In genomic region chrX:48683451-48683850, GRCm38 (mm10) we compare ENCODE assay signal across 10 mouse cellular contexts. TPM values are rescaled to one million over a fixed set of nuclear protein-coding genes. Genes with fewer than 3 reads are reported as not detected.
A peak's percentile ranks its signal among the peaks of the same experiment; 100 is the strongest.
DNase-seq lines count a peak whose midpoint lies in the region; ATAC-seq lines count a peak whose summit lies in the region.
"Had no signal": no experiment of that assay in that cellular context is flagged by ENCODE, and none has a peak within 500 bp of the region (broad histone marks: within the 10 kb centered on the region; RNA-seq: fewer than 3 reads in every experiment).

No protein-coding gene starts in this region.

- H3K9me3 ChIP-seq in kidney, embryonic 16.5 days (ENCODE audit: low read length), result no peaks in the 10 kb centered on the region
- H3K9me3 ChIP-seq: liver, embryonic 15.5 days had no signal

- no peak for ATAC-seq in kidney, embryonic 16.5 days (ENCODE audit: low FRiP score, low TSS enrichment)
- ATAC-seq in frontal cortex, adult (ENCODE audit: low TSS enrichment), result peak; percentile 87
- no peak for ATAC-seq in erythroid progenitor cell, adult 5-6 weeks (replicated peaks; ENCODE audit: low FRiP score, poor library complexity, severe bottlenecking)

- no peak overlapping the region for H3K4me2 ChIP-seq in kidney, embryonic 16.5 days (replicated peaks; ENCODE audit: low read depth, low read length)
- H3K4me2 ChIP-seq: liver, embryonic 15.5 days had no signal

- no peaks in the 10 kb centered on the region for H3K36me3 ChIP-seq in kidney, embryonic 16.5 days (ENCODE audit: insufficient read depth, low read length)
- H3K36me3 ChIP-seq: liver, embryonic 15.5 days had no signal

- no peaks in the 10 kb centered on the region for H3K27me3 ChIP-seq in kidney, embryonic 16.5 days (ENCODE audit: insufficient read depth, low read length)
- H3K27me3 ChIP-seq: liver, embryonic 15.5 days had no signal

- H3K27ac ChIP-seq in kidney, embryonic 16.5 days (ENCODE audit: low read length), result no peak overlapping the region
- H3K27ac ChIP-seq: liver, embryonic 15.5 days had no signal

- H3K4me3 ChIP-seq in kidney, embryonic 16.5 days (ENCODE audit: low read length), result no peak overlapping the region
- H3K4me3 ChIP-seq: erythroblast, embryonic 14.5 days; liver, embryonic 15.5 days had no signal

- no peaks in the 10 kb centered on the region for H3K4me1 ChIP-seq in kidney, embryonic 16.5 days (ENCODE audit: insufficient read depth, low read length)
- H3K4me1 ChIP-seq: liver, embryonic 15.5 days had no signal

- intact Hi-C loops in left cerebral cortex, postnatal 36 days (cut with DNase I), result loop anchor here (10.0 kb wide), 1 partner anchor 621 kb away; no protein-coding TSS in a partner anchor

- WGBS in kidney, embryonic 16.5 days, result 14% methylated on average over 3 of the region's 3 CpGs

- no peak overlapping the region for H3K9ac ChIP-seq in kidney, embryonic 16.5 days (replicated peaks; ENCODE audit: low read length)
- H3K9ac ChIP-seq: liver, embryonic 15.5 days had no signal

- peak; percentile 54 for DNase-seq in kidney, adult 18-20 months
- peak; percentile 25 to 61 for DNase-seq in CD8-positive naive resting alpha-beta T cell, adult 2 months (ENCODE audit: low read depth in 2 of 2, low spot score in 2 of 2)
- peak; percentile 59 for DNase-seq in adrenal gland, postnatal 14 days
- peak; percentile 8 to 35 for DNase-seq in left cerebral cortex, postnatal 36 days (ENCODE audit: low spot score in 2 of 2)
- DNase-seq in retina, postnatal 1 day, result peak; percentile 63

RNA-seq across cellular contexts. Expression of gene Gpr119, which starts 9.2 kb away (rescaled TPM):
- polyA plus RNA-seq in kidney, embryonic 16.5 days (2015; fragmentation: Nextera tagmentation; extraction: Ambion mirVana), result not detected in 2 replicates
- not detected in 2 replicates for total RNA-seq in adrenal gland, postnatal 14 days (2021)
- total RNA-seq in left cerebral cortex, postnatal 36 days (2021), result not detected
- total RNA-seq in erythroid progenitor cell, adult 5-6 weeks (2015; ENCODE audit: low replicate concordance), result not detected in 2 replicates
- total RNA-seq in erythroid progenitor cell, adult 5-6 weeks (2017; ENCODE audit: low replicate concordance), result not detected in 2 replicates
- polyA plus RNA-seq: erythroblast, embryonic 14.5 days; liver, embryonic 15.5 days had no signal

RNA-seq across cellular contexts. Expression of gene Rbmx2, which starts 11.4 kb away (rescaled TPM):
- 20.7 and 22.0 TPM in 2 replicates for polyA plus RNA-seq in kidney, embryonic 16.5 days (2015; fragmentation: Nextera tagmentation; extraction: Ambion mirVana)
- total RNA-seq in adrenal gland, postnatal 14 days (2021), result 3.5 and 4.9 TPM in 2 replicates
- total RNA-seq in left cerebral cortex, postnatal 36 days (2021), result 1 to 10 TPM; 5.0 to 5.3 TPM
- total RNA-seq in erythroid progenitor cell, adult 5-6 weeks (2015; ENCODE audit: low replicate concordance), result 22.0 and 41.1 TPM in 2 replicates
- total RNA-seq in erythroid progenitor cell, adult 5-6 weeks (2017; ENCODE audit: low replicate concordance), result 19.8 and 28.5 TPM in 2 replicates
